Mouse (Mus musculus): ENCODE data around the gene Rrh. TPM values are rescaled to one million over a fixed set of nuclear protein-coding genes. Genes with fewer than 3 reads are reported as not detected.
A peak's percentile ranks its signal among the peaks of the same experiment; 100 is the strongest.
"Not testable (repeated sequence)": the region's sequence is repeated elsewhere in the genome, so short reads cannot be mapped to it uniquely, and the experiment has no call there.

The Rrh gene
- polyA plus RNA-seq, 1 experiment from 2014 or later, result 0.25 TPM

DNA sequence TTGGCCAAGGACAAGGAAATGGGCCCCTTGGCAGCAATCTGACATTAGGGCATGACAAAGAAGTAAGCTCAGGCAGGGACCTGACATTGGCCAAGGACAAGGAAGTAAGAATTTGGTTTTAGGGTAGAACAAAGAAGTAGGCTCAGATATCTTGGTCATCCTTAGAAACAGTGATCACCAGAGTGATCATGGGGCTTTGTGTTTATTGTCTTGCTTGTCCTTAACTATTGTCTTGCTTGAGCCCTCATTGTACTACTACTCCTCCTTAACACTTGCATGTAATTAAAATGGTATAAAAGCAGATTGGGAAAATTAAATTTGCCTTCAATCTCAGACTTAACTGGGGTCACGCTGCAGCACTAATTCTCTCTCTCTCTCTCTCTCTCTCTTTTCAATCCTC is 64.8 kb downstream of the Rrh start:
- WGBS, result 88% methylated on average over 1 of the region's 1 CpGs
- not testable (repeated sequence) for H3K27me3 ChIP-seq (replicated peaks; ENCODE audit: control insufficient read depth, insufficient read depth, low read length); H3K9me3 ChIP-seq (ENCODE audit: control insufficient read depth, low read length); H3K27ac ChIP-seq (ENCODE audit: low read length); H3K4me1 ChIP-seq (replicated peaks; ENCODE audit: control insufficient read depth, insufficient read depth, low read length); H3K36me3 ChIP-seq (ENCODE audit: control insufficient read depth, insufficient read depth); H3K4me2 ChIP-seq (ENCODE audit: low read length); H3K4me3 ChIP-seq (replicated peaks; ENCODE audit: low read length); ATAC-seq; H3K9ac ChIP-seq (replicated peaks; ENCODE audit: low read depth, low read length)

DNA sequence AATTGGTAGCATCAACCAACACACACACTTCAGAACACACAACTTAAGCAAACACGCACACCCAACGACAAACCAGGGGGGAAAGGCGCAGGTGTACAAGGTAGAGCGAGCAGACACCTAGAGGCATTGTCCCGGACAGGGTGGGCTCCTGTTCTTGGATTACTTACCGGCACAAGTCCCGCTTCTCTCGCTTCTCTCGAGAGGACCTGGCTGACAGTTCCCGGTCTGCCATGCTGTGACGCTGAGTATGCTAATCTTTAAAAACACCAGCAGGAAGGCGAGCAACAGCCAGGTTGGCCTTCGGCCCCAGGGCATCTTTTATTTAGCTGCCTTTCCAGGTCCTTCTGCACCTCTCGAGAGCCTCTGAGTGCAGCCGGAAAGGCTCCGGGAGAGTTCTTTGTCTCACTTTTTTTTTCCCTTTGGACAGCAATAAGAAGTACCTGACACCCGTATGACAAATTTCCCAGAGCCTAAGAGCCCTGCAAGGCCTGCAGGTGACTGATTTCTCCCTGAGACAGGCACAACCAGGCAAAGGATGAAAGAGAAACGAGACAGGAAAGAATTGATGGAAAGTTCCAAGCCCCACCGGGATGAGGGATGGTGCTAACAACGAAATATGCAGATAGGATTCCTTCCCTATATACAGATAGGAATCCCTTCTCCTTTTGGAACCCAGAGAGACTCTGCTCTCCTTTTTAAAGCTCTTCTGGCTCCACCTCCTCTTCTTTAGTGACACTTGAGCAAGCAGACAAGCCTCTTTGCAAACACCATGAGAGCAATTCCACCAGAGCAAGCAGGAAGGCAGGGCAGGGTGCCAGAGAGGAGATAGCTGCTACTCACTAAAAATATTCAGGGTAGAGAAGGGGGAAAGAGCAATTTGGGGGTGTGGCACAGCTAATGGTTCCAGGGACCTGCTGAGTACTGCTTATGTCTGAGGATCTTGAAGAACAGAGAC is 67.5 kb downstream of the Rrh start, which contains the start of gene Egf:
Egf (minus strand) TSS at position 667 of the 955 bp plus-strand sequence.
- WGBS, result 8% methylated on average over 20 of the region's 20 CpGs
- ATAC-seq, result peak; percentile 54

More for the DNA sequence above, 67.5 kb downstream of the Rrh start, which contains the start of gene Egf:
- Histone ChIP-seq H3K4me1 (replicated peaks; ENCODE audit: control insufficient read depth, insufficient read depth, low read length) (peaks cover 8% of the 10 kb centered on the region), H3K27ac (ENCODE audit: low read length) (no peak within 1 kb of the TSS), H3K27me3 (replicated peaks; ENCODE audit: control insufficient read depth, insufficient read depth, low read length) (no peaks in the 10 kb centered on the region), H3K9me3 (ENCODE audit: control insufficient read depth, low read length) (no peaks in the 10 kb centered on the region), H3K36me3 (ENCODE audit: control insufficient read depth, insufficient read depth) (no peaks in the 10 kb centered on the region), H3K4me3 (replicated peaks; ENCODE audit: low read length) (peak within 1 kb of the TSS; percentile 36), H3K9ac (replicated peaks; ENCODE audit: low read depth, low read length) (peak within 1 kb of the TSS; percentile 40), H3K4me2 (ENCODE audit: low read length) (peak within 1 kb of the TSS; percentile 64)

Other genes starting within 250 kb of the Rrh start
- 1.4 and 3.0 TPM in 2 replicates for gene Egf, start 67.3 kb downstream of the Rrh start, polyA plus RNA-seq (2015; fragmentation: Nextera tagmentation; extraction: Ambion mirVana)
- not detected in 2 replicates for gene Lrit3, start 18.6 kb downstream of the Rrh start, polyA plus RNA-seq (2015; fragmentation: Nextera tagmentation; extraction: Ambion mirVana)
- 44.7 and 45.3 TPM in 2 replicates for gene Gar1, start 8.8 kb upstream of the Rrh start, polyA plus RNA-seq (2015; fragmentation: Nextera tagmentation; extraction: Ambion mirVana)
- gene Cfi, start 13.3 kb upstream of the Rrh start, polyA plus RNA-seq (2015; fragmentation: Nextera tagmentation; extraction: Ambion mirVana), result 0.22 and 0.26 TPM in 2 replicates
- 32.2 and 34.0 TPM in 2 replicates for gene Pla2g12a, start 56.0 kb upstream of the Rrh start, polyA plus RNA-seq (2015; fragmentation: Nextera tagmentation; extraction: Ambion mirVana)
- gene Casp6, start 78.8 kb upstream of the Rrh start, polyA plus RNA-seq (2015; fragmentation: Nextera tagmentation; extraction: Ambion mirVana), result 27.4 and 29.1 TPM in 2 replicates
- gene Mcub, start 147.6 kb upstream of the Rrh start, polyA plus RNA-seq (2015; fragmentation: Nextera tagmentation; extraction: Ambion mirVana), result 4.7 and 7.4 TPM in 2 replicates
- 30.7 and 33.6 TPM in 2 replicates for gene Sec24b, start 239.0 kb upstream of the Rrh start, polyA plus RNA-seq (2015; fragmentation: Nextera tagmentation; extraction: Ambion mirVana)

Data from forebrain, embryonic 16.5 days (tissue).